Mouse (Mus musculus) kidney, embryonic 16.5 days (tissue): ENCODE data around the gene Pcif1. TPM values are rescaled to one million over a fixed set of nuclear protein-coding genes. Genes with fewer than 3 reads are reported as not detected.
A peak's percentile ranks its signal among the peaks of the same experiment; 100 is the strongest.

Experiments used
- ATAC-seq: fragments of 200-750 bp; cut with Nextera tagmentation; 2 replicates; pipeline ENCODE4 v1.8.0; 2017; ENCODE audit warnings: moderate TSS enrichment; ENCODE audit not compliant: low FRiP score, low TSS enrichment
- H3K27ac ChIP-seq: fragments of 300-500 bp; sonication (generic); 2 replicates; pipeline ENCODE4 v1.5.1; 2014; ENCODE audit warnings: low read length
- H3K27me3 ChIP-seq: fragments of 300-500 bp; sonication (generic); 2 replicates; pipeline ENCODE4 v1.6.1; 2014; ENCODE audit warnings: low read length, control low read depth, mixed read lengths; ENCODE audit not compliant: insufficient read depth
- H3K36me3 ChIP-seq: fragments of 300-500 bp; sonication (generic); 2 replicates; pipeline ENCODE4 v1.6.1; 2014; ENCODE audit warnings: low read length, control low read depth, mixed read lengths; ENCODE audit not compliant: insufficient read depth
- H3K4me1 ChIP-seq: fragments of 300-500 bp; sonication (generic); 2 replicates; pipeline ENCODE4 v1.6.1; 2014; ENCODE audit warnings: low read length, control low read depth, mixed read lengths; ENCODE audit not compliant: insufficient read depth
- H3K4me2 ChIP-seq: fragments of 300-500 bp; sonication (generic); replicated peaks from 2 replicates; pipeline ENCODE4 v1.6.1; 2014; ENCODE audit warnings: low read depth, low read length
- H3K4me3 ChIP-seq: fragments of 300-500 bp; sonication (generic); 2 replicates; pipeline ENCODE4 v1.5.1; 2014; ENCODE audit warnings: mild to moderate bottlenecking, low read length
- H3K9ac ChIP-seq: fragments of 300-500 bp; sonication (generic); replicated peaks from 2 replicates; pipeline ENCODE4 v1.6.1; 2014; ENCODE audit warnings: low read length
- H3K9me3 ChIP-seq: fragments of 300-500 bp; sonication (generic); 2 replicates; pipeline ENCODE4 v1.6.1; 2016; ENCODE audit warnings: low read length, control low read depth
- WGBS: fragments of 180-500 bp; shearing (Covaris S2); extraction: QIAGEN DNeasy Blood & Tissue Kit; methylation state at CpG from one replicate; pipeline ENCODE4 v1.1.7; 2014; 5-methylcytosine and 5-hydroxymethylcytosine counted together
- polyA plus RNA-seq: library from polyadenylated mRNA; unstranded; fragments of >200 nt; fragmentation: Nextera tagmentation; extraction: Ambion mirVana; gene quantifications from 2 replicates; pipeline ENCODE4 v1.2.1, GENCODE M21; 2015

Gene Pcif1
- polyA plus RNA-seq, 1 experiment from 2014 or later: 79.7 TPM

DNA sequence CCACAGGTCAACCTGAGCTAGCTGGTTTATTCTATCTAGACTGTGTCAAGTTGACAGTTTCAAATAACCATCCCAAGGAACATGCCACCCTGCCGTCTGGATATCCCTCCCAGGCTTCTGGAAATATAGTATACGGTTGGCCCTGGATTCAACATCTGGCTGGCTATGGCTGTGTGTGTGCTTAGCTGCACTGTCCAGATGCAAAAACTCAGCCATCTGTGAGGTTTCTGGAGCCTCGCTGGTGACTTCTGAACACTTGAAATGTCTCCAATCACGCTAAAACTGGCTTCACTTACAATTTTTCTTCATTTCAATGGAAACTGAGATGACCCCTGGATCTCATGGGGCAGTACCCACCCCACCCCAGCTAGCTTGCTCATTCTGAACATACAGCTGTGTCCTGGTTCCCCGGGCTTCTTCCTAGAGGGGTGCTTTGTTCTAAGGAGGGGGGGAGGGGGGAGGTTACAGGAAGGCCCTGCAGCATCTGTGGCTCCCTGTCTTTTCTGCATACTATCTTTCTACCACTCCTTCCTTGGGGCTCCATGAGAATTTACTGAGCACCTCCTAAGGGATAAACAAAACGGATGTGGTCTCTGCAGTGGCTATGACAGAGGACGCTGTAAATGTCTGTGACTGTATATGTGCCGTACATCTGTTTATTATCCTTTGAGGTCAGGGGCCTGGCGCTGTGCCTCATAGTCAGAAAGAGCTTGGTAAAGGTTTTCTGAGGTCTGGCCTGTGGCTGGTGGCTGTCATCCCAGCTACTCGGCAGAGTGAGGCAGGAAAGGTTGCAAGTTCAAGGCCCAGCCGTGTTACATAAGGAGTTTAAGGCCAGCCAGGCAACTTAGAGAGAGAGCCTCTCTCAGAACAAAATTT, 51.8 kb downstream of the Pcif1 start:
- H3K36me3 ChIP-seq: no peaks in the 10 kb centered on the region
- no peak overlapping the region for H3K9ac ChIP-seq
- H3K27ac ChIP-seq: no peak overlapping the region
- WGBS: 38% methylated on average over 11 of the region's 11 CpGs
- H3K4me1 ChIP-seq: no peaks in the 10 kb centered on the region
- 0 out of 2 replicates have a peak, but pooled peaks cover 6% of the 10 kb centered on the region for H3K27me3 ChIP-seq
- H3K9me3 ChIP-seq: no peaks in the 10 kb centered on the region
- ATAC-seq: peak; percentile 46
- H3K4me2 ChIP-seq: no peak overlapping the region
- no peak overlapping the region for H3K4me3 ChIP-seq

DNA sequence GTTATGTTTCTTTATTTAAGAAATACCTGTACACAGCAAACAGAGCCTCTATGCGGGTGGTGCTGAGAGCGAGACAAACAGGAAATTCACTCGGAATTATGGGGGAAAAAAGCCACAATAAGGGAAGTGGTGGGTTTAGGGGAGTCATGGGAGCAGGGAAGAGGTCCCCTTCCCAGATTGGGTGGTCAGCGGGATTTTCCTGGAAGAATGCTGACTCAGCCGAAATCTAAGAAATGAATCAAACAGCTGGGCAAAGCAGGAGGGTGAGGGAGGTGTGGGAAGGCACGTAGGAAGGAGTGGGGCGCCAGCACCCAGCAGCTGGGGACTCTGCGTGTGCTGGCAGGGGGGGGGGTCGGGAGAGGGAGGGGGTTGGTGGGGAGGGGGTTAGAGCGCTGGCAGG, 54.4 kb downstream of the Pcif1 start:
- no peak overlapping the region for H3K27ac ChIP-seq
- H3K9ac ChIP-seq: no peak overlapping the region
- no peaks in the 10 kb centered on the region for H3K36me3 ChIP-seq
- 44% methylated on average over 7 of the region's 10 CpGs for WGBS
- no peak overlapping the region for H3K4me3 ChIP-seq
- no peak for ATAC-seq
- H3K27me3 ChIP-seq: 0 out of 2 replicates have a peak, but pooled peaks cover 12% of the 10 kb centered on the region
- H3K4me1 ChIP-seq: peaks cover 7% of the 10 kb centered on the region; the same call in 1 of the 2 replicates
- no peak overlapping the region for H3K4me2 ChIP-seq
- no peaks in the 10 kb centered on the region for H3K9me3 ChIP-seq

DNA sequence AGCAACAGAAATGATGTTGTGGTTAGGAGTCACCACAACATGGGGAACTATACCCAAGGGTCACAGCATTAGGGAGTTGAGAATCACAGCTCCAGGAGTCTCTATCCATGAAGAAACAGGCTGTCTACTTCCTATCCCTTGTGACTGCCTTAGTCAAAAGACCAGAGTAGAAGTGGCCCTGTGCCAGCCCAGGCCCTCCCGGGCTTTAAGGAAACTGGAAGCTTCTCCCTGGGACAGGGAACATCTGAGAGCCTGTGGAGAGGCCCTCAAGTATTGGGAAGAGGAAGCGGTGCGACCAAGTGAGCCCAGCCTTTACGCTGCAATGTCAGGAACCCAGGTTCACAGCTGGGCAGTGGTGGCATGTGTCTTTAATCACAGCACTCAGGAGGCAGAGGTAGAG, 56.9 kb downstream of the Pcif1 start:
- Histone ChIP-seq H3K4me2 (no peak overlapping the region), H3K4me1 (peaks cover 30% of the 10 kb centered on the region), H3K9ac (no peak overlapping the region), H3K4me3 (no peak overlapping the region), H3K36me3 (no peaks in the 10 kb centered on the region), H3K27ac (no peak overlapping the region), H3K27me3 (peaks cover 8% of the 10 kb centered on the region; the same call in 1 of the 2 replicates), H3K9me3 (no peaks in the 10 kb centered on the region)
- ATAC-seq: no peak
- WGBS: 68% methylated on average over 4 of the region's 4 CpGs

DNA sequence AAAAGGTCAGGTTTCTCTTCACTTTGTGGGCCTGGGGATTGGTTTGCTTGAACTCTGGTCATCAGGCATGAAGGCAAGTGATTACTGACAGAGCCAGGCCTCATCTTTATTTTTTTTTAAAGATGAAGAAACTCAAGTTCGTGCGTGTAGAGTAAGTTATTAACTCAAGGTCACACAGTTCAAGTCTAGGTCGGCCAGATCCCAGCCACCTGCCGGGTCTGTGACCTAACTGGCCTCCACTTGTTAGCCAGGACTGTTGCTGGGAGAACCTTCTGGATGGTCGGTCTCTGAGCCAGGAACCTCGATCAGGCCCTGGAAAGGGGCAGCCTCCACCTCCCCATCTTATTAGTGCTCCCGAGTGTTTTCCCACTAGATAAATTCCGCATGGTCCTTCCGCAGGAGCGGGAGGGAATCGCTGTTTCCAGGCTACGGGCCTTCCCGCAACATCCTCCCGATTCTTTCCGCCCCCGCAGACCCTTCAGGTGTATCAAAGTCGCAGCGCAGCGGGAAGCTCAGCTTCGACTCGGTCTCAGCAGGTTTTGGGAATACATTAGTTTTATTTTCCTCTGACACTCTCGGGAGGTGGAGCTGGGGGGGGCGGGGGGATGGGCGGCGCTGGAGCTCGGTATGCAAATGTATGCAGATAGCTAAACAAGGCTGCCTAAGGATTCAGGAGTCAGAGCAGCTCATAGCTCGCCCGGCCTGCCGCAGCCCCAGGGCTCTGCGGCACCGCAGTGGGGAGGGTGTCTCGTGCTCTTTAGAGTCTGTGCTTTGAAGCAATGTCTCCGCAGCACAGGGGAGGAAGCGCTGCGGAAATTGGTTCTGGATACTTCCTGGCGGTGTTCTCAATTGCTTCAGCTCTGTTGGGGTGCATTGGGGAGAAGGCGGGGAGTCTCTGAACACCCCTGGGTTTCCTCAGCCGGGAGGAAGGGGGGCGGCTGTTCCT, 59.3 kb downstream of the Pcif1 start:
- 2% methylated on average over 39 of the region's 39 CpGs for WGBS

DNA sequence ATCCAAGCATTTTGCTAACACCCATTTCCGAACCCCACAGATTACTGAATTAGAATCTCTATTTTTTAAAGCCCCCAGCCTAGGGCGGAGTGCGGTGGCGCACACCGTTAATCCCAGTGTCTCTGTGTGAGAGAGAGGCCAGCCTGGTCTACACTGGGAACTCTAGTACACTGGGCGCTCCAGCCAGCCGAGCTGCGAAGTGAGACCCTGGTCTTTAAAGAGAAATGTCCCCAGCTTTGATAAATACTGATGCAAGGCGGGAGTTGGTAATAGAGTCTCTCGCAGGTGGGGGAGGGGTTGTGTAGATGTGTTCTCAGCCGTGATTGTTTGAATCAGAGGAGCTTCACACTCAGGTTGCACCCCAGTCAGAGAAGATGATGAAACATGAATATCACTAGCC, 60.0 kb downstream of the Pcif1 start:
- H3K27me3 ChIP-seq: peaks cover 5% of the 10 kb centered on the region; the same call in 1 of the 2 replicates
- H3K4me1 ChIP-seq: peaks cover 38% of the 10 kb centered on the region
- H3K9ac ChIP-seq: peak overlapping the region; percentile 17
- H3K9me3 ChIP-seq: no peaks in the 10 kb centered on the region
- peak overlapping the region; percentile 65 for H3K4me2 ChIP-seq
- H3K36me3 ChIP-seq: no peaks in the 10 kb centered on the region
- 0 out of 2 replicates have a peak, but pooled peaks have one; percentile 47 for ATAC-seq
- H3K4me3 ChIP-seq: peak overlapping the region; percentile 39
- 1% methylated on average over 11 of the region's 11 CpGs for WGBS
- H3K27ac ChIP-seq: no peak overlapping the region

More for the DNA sequence above, 59.3 kb downstream of the Pcif1 start:
- peak; percentile 87 for ATAC-seq
- H3K9me3 ChIP-seq: no peaks in the 10 kb centered on the region
- peak overlapping the region; percentile 39 for H3K4me3 ChIP-seq
- H3K27me3 ChIP-seq: peaks cover 5% of the 10 kb centered on the region; the same call in 1 of the 2 replicates
- no peaks in the 10 kb centered on the region for H3K36me3 ChIP-seq
- peak overlapping the region; percentile 17 for H3K9ac ChIP-seq
- H3K4me1 ChIP-seq: peaks cover 38% of the 10 kb centered on the region
- H3K4me2 ChIP-seq: peak overlapping the region; percentile 65
- no peak overlapping the region for H3K27ac ChIP-seq

DNA sequence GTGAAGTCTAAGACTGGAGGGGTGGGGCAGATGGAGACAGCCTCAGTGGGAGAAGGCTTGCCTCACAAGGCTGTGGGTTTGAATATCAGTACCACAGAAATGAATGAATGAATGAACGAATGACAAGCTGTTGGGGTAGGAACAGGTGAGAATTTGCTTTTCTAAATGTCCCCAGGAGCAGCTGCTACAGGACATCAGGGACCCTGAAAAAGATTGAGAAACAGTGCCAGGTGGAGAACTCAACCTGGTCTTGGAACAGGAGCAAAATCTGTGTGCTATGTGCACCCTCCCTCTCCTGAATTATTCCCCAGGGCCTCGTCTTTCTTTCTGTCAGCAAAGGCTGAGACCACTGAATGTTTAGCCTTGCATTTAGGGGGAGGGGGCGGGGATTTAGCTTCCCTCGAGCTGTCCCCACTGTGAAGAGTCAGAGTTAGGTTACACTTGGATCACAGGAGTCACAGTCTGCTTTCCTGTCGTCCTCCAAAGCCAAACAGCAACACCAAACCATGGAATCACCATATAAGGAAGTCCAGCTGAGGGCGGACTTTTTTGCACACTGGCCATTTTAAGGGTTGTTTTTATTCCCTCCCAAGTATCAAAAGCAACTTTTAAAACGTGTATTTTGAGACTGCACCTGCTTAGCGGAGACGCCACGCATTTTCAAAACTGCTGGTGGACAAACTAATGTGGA, 61.2 kb downstream of the Pcif1 start, which contains the start of gene Mmp9:
Gene Mmp9 (plus strand): TSS at position 641 of the 691 bp plus-strand sequence.
- no peaks in the 10 kb centered on the region for H3K36me3 ChIP-seq
- no peak within 1 kb of the TSS; the same call in 1 of the 2 replicates for H3K4me2 ChIP-seq
- H3K9ac ChIP-seq: no peak within 1 kb of the TSS
- 11% methylated on average over 10 of the region's 10 CpGs for WGBS
- H3K27me3 ChIP-seq: peaks cover 5% of the 10 kb centered on the region
- no peak for ATAC-seq
- no peak within 1 kb of the TSS for H3K27ac ChIP-seq
- no peaks in the 10 kb centered on the region for H3K9me3 ChIP-seq
- peaks cover 38% of the 10 kb centered on the region for H3K4me1 ChIP-seq
- H3K4me3 ChIP-seq: no peak within 1 kb of the TSS

DNA sequence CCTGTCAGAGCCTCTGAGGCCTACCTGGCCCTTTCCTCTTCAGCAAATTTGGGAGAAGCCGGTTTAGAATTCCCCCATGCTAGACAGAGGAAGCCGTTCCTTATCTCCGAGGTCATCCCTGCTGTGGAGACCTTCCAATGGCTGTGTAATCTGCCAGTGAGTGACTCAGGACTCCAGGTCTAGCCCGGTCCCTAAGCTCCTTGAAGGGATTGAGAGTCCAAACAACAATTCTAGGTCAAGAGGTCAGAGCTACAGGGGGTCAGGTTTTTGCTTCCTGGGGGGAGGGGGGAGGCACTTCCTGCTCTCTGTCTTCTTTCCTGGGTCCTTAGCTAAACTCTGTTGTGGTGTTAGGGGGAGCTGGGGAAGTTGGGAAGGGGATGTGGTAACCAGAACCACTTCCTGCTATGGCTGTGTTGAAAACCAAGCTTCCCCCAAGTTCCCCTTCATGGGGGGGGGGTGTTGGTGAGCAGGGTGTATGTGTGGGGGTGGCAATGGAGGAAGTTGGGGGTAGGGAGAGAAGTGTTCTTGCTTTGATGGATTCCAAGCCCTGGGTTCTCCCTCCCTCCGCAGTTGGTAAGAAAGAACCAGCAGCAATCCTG, 63.7 kb downstream of the Pcif1 start:
- Histone ChIP-seq H3K36me3 (no peaks in the 10 kb centered on the region), H3K4me3 (no peak overlapping the region), H3K9me3 (no peaks in the 10 kb centered on the region), H3K27ac (no peak overlapping the region), H3K4me2 (no peak overlapping the region), H3K27me3 (peaks cover 17% of the 10 kb centered on the region), H3K4me1 (peaks cover 38% of the 10 kb centered on the region), H3K9ac (no peak overlapping the region)
- 28% methylated on average over 5 of the region's 5 CpGs for WGBS
- ATAC-seq: no peak
